Mouse (Mus musculus): ENCODE measurements at regions not wholly inside any gene's neighbourhood (a gene's known extent, or its start where the extent isn't known, plus 50 kb on each side); places are given as distances from the start of the nearest gene placed in this dataset.

DNA sequence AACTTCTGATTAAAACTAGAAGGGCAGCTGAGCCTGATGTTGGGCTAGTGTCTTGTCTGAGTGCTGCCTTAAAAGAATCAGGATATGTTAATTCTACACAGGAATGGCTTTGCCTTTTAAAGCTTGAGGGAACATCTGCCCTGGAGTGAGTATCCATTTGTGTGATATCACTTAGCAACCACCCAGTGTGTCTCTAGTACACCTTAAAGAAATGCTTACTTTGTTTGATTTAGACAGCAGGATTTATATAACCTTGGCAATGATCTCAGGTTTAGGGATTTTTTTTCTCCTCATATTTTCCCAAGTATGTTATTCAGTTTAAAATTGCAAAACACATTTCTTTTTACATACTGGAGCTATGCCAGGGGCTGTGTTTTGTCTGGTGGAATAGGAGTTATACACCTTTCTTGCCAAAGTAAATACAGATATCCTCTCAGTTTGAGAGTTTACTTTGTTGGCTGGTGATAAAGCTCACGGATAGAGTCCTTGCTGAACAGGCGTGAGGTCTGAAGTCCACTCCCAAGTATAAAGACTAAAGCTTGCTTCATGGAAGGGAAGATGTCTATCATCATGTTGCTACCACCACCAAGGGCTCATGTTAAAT, 206.6 kb downstream of the Rsl24d1 start:
- DNase-seq (ENCODE audit: low spot score in 2 of 2): no peak

DNA sequence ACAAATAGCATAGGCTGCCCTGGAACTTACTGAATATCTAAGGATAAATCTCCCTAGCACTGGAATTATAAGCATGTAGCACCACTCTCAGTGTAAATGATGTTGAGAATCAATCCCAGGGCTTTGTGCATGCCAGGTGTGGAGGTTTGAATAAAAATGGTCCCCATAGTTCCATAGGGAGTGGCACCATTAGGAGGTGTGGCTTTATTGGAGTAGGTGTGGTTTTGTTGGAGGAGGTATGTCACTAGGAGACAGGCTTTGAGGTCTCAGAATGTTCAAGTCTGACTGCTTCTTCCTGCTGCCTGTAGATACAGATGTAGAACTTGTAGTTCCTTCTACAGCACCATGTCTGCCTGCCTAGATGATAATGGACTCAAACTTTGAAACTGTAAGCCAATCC, 217.8 kb downstream of the Rsl24d1 start:
- no peak for DNase-seq (ENCODE audit: low spot score in 2 of 2)

DNA sequence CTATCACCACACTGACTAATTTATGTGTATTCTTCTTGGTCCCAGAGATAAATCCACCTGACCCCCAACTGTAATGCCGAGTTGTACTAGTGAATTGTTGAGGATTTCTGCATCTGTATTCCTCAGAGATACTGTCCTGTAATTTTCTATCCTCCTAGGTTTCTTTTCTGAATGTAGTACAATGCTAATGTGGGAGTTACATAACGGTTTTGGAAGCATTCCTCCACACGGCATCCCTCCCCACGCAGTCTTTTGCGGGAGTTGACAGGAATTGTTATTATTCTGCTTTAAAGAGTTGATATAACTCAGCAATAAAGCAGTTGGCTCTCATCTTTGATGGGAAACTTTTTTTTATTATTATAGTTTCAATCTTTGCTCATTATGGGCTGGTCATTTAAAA, 222.8 kb downstream of the Rsl24d1 start:
- DNase-seq (ENCODE audit: low spot score in 2 of 2): no peak

DNA sequence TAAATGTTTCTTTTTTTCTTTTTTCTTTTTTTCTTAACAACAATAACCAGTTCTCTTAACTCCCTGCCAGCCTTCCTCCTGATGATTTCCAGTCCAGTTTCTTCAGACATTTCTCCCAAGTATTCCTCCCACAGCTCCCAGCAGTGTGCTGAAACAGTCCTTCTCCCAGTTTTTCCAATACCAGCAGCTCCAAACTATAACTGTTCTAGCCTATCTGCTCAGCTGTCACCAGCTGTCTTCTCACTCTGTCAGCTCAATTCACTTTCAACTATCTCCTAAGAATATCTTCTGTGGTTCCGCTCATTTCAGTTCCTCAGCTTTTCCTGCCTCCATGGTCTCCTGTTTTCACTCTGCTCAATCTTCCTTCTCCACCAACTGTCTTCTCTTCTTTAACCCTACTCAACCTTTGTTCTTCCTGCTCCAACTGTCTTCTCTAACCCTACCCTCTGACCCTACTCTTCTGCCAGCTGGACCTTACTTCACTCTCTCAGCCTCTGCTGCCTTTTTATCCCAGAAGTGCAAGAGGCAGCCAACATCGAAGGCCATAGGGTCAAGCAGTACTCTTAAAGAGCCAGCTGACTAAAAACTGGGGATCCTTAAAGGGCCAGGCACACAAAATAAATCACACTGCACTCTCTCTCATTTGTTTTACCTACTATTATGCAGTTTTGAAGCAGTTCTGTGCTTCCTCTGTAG, 224.0 kb downstream of the Rsl24d1 start:
- no peak for DNase-seq (ENCODE audit: low spot score in 2 of 2)

DNA sequence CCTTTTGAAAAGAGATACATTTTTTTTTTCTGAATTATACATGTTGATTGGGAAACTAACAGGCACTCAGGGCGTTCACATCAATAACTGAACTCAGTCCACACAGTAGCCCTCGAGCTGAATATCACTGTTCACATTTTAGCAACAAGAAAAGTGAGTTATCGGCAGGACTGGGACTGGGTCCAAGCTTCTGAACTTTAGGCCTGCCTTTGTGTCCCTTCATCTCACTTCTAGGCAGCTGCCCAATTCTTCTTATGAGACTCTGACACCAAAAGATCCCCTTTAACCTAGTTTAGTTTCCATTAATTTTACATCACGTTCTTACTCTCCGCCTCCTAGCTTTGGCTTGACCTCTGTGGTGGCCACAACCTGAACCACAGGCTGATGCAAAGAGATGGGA, 242.7 kb downstream of the Rsl24d1 start:
- DNase-seq (ENCODE audit: low spot score in 2 of 2): no peak

DNA sequence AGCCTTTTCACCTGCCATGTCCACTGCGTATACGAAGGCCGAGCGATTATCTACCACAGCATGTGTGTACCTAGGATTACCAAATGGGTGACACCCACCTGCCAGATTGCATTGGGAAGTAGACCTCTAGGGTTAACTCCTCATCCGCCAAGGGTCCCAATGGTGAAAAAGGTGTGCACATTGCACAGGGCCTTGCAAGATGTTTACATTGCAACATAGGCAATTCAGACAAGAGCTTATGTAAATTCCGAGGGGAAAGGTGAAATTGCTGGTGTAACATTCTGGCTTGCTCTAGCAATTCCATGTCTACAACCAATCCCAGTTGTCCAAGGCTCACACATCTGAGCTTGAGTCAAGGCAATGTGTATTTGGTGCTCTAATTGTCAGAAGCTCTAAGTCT, 245.7 kb downstream of the Rsl24d1 start:
- DNase-seq (ENCODE audit: low spot score in 2 of 2): no peak

DNA sequence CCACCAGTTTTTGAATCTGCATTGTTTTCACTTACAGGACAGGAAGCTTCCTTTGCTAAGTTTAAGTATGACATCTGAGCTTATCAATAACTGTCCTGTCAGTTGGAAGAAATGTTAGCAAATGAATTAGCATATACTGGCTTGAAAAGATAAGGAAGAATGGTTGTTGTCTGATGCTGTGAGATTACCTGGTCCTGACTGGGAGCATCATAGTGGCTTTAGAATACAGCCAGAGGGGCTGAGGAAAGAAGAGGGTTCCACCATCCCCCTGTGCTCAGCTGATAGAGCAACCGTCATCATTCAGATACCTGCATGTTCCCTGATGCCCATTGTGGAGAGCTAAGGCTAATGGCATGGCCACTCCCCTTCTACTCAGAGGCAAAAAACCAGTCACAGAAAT, 267.5 kb downstream of the Rsl24d1 start:
- no peak for DNase-seq (ENCODE audit: low spot score in 2 of 2)

DNA sequence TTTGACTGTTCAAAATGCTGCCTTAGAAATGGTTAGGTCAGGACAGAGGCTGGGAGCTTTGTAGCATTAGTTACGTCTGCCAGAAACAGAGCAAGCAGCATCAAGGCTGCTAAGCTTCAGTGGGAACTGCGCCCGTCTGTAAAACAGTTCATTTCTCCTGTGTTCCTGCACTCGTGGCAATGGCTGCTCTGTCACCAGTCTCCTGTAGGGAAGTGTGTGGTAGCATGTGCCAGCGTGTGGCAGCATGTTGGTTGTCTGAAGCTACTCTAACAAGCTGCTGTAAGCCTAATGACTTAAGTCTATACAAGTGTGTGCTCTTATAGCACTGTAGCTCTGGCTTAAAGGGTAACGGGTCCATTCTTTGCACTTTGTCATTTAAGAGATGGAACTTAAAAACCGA, 278.8 kb downstream of the Rsl24d1 start:
- no peak for DNase-seq (ENCODE audit: low spot score in 2 of 2)

DNA sequence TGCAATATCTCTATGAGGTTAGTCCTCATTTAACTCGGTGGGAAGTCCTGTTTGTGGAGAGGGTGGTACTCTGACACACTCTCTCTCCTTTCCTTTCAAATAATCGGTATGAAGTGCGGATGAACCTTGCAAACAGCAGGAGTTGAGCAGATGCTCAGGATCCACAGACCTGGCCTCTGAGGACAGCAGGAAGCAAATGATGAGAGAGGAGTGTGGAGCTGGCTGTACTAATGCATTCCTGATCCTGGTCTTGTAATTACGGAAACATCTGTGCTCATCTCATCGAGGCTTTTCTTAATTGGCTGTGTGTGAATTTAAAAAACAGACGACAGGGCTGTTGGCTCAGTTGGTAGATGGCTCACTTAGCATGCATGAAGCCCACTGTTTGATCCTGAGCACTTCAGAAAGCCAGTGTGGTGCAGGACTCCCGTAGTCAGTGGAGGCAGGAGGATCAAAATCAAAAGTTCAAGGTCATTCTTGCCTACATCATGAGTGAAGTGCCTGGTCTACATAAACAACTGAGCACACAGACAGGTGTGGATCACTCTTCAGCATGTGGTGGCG, 300.2 kb downstream of the Rsl24d1 start:
- no peak for DNase-seq (ENCODE audit: low spot score in 2 of 2)

DNA sequence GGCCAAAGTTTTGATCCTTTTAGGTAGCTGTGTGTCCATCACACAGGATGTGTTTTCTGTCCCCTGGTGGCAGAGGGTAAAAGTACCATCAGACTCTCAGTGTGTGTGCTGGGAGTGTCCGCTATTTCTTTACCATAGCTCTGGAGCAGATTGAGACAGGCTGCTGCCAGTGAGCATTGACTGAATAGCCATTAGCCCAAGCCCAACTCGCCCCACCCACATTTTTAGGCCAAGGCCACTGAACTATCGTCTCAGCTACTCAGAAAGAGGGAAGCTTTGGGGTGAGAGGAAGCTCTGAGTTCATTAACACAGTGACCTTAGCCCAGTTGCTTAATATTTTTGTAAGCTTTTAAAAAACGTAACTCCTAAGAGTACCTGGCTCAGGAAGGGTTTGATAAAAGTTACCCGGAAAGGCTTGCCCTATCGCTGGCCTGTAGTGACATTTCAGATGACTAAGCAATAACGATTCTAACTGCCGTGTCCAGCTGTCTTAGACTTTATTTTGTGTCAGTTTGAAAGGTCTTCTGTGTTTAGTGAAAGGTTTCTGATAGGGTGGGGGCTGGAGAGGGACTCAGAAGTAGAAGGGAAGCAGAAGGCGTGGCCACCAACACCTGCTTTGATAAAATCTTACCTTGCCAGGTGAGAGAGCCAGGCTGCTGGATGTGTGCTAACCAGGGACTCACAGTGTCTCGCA, 303.0 kb downstream of the Rsl24d1 start:
- no peak for DNase-seq (ENCODE audit: low spot score in 2 of 2)

Measured in right cerebral cortex, postnatal 36 days (tissue).